Mouse (Mus musculus): ENCODE data around the gene Krtap28-10. TPM values are rescaled to one million over a fixed set of nuclear protein-coding genes. Genes with fewer than 3 reads are reported as not detected.
"Not testable (repeated sequence)": the region's sequence is repeated elsewhere in the genome, so short reads cannot be mapped to it uniquely, and the experiment has no call there.

The Krtap28-10 gene
- polyA plus RNA-seq, 1 experiment: not detected

DNA sequence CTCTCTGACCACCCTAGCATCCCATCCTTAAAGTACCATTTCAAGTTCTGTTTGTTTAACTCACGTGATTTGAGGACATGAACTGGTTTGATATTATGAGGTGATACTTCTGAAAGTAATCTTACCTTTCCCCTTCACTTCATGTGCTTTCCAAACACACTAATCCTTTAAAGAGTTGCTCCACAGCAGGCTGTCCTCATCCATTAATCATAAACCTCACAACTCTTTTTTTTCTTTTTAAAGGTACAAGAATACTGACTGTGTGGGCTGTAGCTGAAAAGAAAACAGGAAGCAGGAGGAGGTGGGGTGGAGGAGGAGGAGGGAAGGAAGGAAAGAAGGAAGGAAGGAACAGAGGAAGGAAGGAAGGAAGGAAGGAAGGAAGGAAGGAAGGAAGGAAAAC lies 10.3 kb downstream of the Krtap28-10 start:
- H3K36me3 ChIP-seq (ENCODE audit: control insufficient read depth): no peaks in the 10 kb centered on the region
- no peak overlapping the region for H3K4me3 ChIP-seq (replicated peaks)
- no peaks in the 10 kb centered on the region for H3K4me1 ChIP-seq (ENCODE audit: control insufficient read depth)
- no peaks in the 10 kb centered on the region for H3K27me3 ChIP-seq (ENCODE audit: control insufficient read depth)
- no peak for TF ChIP-seq GATA1 (IDR thresholded peaks at IDR 0.05; ENCODE audit: low read length)
- no peak for TF ChIP-seq TAL1 (IDR thresholded peaks at IDR 0.05; ENCODE audit: low read length)
- no peaks in the 10 kb centered on the region for H3K9me3 ChIP-seq (ENCODE audit: control insufficient read depth, low read length)

GRCm38 (mm10) chr1:83016556-83016955 lies 25.7 kb downstream of the Krtap28-10 start:
- TF ChIP-seq TAL1 (IDR thresholded peaks at IDR 0.05; ENCODE audit: low read length) (no peak), GATA1 (IDR thresholded peaks at IDR 0.05; ENCODE audit: low read length) (no peak)
- H3K4me1 ChIP-seq (ENCODE audit: control insufficient read depth): no peaks in the 10 kb centered on the region
- H3K9me3 ChIP-seq (ENCODE audit: control insufficient read depth, low read length): no peaks in the 10 kb centered on the region
- H3K4me3 ChIP-seq (replicated peaks): no peak overlapping the region
- H3K27me3 ChIP-seq (ENCODE audit: control insufficient read depth): no peaks in the 10 kb centered on the region
- no peaks in the 10 kb centered on the region for H3K36me3 ChIP-seq (ENCODE audit: control insufficient read depth)

DNA sequence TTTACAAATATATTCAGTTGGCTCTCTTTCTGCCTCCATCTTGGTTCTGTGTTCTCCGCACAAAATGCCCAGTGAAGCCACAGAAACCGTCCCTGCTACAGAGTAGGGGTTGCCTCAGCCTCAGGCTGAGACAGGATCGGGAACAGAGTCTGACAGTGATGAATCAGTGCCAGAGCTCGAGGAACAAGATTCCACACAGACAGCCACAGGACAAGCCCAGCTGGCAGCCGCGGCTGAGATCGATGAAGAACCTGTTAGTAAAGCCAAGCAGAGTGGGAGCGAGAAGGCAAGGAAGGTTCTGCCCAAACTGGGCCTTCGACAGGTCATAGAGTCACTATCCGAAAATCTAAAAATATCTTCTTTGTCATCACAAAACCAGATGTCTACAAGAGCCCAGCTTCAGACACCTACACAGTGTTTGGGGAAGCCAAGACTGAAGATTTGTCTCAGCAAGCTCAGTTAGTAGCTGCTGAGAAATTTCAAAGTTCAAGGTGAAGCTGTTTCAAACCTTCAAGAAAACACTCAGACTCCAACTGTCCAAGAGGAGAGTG lies 26.9 kb downstream of the Krtap28-10 start:
- TF ChIP-seq TAL1 (IDR thresholded peaks at IDR 0.05; ENCODE audit: low read length) (no peak), GATA1 (IDR thresholded peaks at IDR 0.05; ENCODE audit: low read length) (no peak)
- Histone ChIP-seq H3K9me3 (ENCODE audit: control insufficient read depth, low read length) (no peaks in the 10 kb centered on the region), H3K36me3 (ENCODE audit: control insufficient read depth) (no peaks in the 10 kb centered on the region), H3K4me1 (ENCODE audit: control insufficient read depth) (no peaks in the 10 kb centered on the region), H3K4me3 (replicated peaks) (no peak overlapping the region), H3K27me3 (ENCODE audit: control insufficient read depth) (no peaks in the 10 kb centered on the region)

DNA sequence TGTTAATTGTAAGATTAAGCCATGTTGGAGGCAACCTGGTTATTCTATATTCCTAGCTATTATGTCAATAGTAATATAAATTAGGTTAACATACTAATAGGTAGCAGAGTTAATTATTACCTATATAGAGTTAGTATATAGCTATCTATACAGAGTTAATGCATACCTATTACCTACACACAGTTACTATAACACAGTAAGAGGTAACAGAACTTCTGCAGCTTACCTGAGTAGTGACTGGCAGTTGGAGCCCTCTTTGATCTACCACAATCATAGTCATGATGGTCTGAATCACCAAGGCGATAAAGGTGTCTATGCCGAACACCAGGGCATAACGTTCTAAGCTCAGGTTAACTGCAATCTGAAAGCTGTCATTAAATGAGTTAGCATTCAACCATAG lies 27.8 kb downstream of the Krtap28-10 start:
- Histone ChIP-seq H3K36me3 (ENCODE audit: control insufficient read depth) (no peaks in the 10 kb centered on the region), H3K9me3 (ENCODE audit: control insufficient read depth, low read length) (no peaks in the 10 kb centered on the region), H3K4me1 (ENCODE audit: control insufficient read depth) (no peaks in the 10 kb centered on the region), H3K4me3 (replicated peaks) (no peak overlapping the region), H3K27me3 (ENCODE audit: control insufficient read depth) (no peaks in the 10 kb centered on the region)
- no peak for TF ChIP-seq TAL1 (IDR thresholded peaks at IDR 0.05; ENCODE audit: low read length)
- no peak for TF ChIP-seq GATA1 (IDR thresholded peaks at IDR 0.05; ENCODE audit: low read length)

- no peaks in the 10 kb centered on the region for H3K36me3 ChIP-seq (ENCODE audit: control insufficient read depth)
These were observed 34.8 kb downstream of the Krtap28-10 start for GRCm38 (mm10) chr1:83007471-83007870.

DNA sequence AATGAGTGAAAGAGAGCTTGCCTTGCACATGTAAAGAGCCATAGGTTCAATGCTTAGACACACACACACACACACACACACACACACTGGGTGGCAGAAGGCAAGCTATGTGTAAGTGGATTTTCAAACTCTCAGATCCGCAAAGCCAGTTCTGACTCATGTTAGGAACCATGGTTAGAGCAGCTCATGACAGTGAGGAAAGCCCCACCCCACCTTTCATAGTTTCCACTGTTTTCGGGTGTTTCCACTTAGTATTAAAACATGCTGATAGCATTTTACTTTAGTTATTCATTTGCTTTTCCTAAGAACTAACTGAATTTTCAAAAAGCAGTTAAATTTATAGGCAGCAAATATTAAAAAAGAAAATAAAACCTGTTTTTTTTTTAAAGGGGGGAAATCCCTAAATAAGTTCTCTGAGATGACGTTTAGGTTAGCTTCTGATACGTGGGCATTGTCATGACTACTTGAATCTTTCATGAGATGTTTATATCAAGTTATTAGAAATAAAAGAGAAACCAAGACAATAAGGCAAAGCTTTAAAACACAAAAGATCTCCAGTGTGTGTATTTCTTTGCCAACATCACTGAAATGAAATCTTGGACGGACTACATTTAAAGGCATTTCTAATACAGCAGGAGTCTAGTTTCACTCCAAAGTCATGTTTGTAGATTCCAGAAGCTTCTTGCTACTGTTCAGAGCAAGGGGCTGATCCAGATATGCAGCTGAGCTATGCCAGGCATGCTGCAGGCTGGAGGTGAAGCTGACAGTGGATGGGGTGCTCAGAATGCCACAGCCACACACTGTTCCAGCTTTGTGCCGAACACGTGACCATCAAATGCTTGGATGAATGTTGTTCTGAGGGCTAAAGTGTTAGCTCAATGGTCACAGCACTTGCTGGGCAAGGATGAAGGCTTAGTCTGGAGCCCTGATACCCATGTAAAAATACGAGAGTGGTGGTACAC lies 35.8 kb downstream of the Krtap28-10 start:
- H3K9me3 ChIP-seq (ENCODE audit: control insufficient read depth, low read length): no peaks in the 10 kb centered on the region
- H3K4me1 ChIP-seq (ENCODE audit: control insufficient read depth): no peaks in the 10 kb centered on the region
- no peaks in the 10 kb centered on the region for H3K36me3 ChIP-seq (ENCODE audit: control insufficient read depth)
- no peaks in the 10 kb centered on the region for H3K27me3 ChIP-seq (ENCODE audit: control insufficient read depth)
- TF ChIP-seq TAL1 (IDR thresholded peaks at IDR 0.05; ENCODE audit: low read length) (no peak), GATA1 (IDR thresholded peaks at IDR 0.05; ENCODE audit: low read length) (no peak)
- H3K4me3 ChIP-seq (replicated peaks): no peak overlapping the region

More at GRCm38 (mm10) chr1:83007471-83007870, 34.8 kb downstream of the Krtap28-10 start:
- Histone ChIP-seq H3K4me1 (ENCODE audit: control insufficient read depth) (no peaks in the 10 kb centered on the region), H3K9me3 (ENCODE audit: control insufficient read depth, low read length) (no peaks in the 10 kb centered on the region), H3K4me3 (replicated peaks) (no peak overlapping the region), H3K27me3 (ENCODE audit: control insufficient read depth) (no peaks in the 10 kb centered on the region)
- no peak for TF ChIP-seq GATA1 (IDR thresholded peaks at IDR 0.05; ENCODE audit: low read length)
- TF ChIP-seq TAL1 (IDR thresholded peaks at IDR 0.05; ENCODE audit: low read length): no peak

DNA sequence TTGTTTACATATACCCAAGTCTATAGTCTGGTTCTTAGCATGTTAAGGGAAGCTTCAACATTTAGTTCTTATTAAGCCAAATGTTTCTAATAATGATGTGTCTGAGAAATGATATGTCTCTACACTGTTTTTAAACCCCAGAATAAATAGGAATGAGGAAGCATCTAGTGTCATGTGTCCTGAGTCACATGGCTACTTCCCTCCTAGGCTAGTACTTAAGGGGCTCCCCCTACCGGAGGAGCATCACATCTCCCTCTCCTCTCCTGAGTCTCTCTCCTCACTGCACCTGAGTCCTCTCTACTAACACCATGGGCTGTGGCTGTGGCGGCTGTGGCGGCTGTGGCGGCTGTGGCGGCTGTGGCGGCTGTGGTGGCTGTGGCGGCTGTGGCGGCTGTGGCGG lies 42.0 kb downstream of the Krtap28-10 start, which contains the start of gene Gm47959:
Gene Gm47959, plus strand, starts transcription at position 243 of the 400 bp plus-strand sequence.
- H3K36me3 ChIP-seq (ENCODE audit: control insufficient read depth); H3K4me1 ChIP-seq (ENCODE audit: control insufficient read depth); H3K4me3 ChIP-seq (replicated peaks); H3K27me3 ChIP-seq (ENCODE audit: control insufficient read depth); H3K9me3 ChIP-seq (ENCODE audit: control insufficient read depth, low read length): not testable (repeated sequence)

DNA sequence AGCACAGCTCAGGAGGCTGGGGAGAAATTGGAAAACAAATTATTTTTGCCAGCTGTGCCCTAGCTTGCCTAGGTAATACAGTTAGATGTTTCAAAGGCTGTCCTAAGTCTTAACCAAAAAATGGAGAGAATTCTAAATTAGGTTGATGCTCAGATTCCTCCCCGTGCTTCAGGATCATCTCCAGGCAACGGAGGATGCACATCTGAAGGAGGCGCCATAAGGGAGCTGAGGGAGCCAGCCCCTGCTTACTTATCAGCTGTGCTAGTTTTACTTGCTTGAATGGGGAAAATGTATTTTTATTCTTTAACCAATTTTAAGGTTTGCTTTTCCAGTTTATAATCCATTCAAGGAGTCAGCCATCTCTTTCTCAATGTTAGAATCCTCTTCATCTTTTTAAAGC lies 48.3 kb downstream of the Krtap28-10 start:
- Histone ChIP-seq H3K27me3 (ENCODE audit: control insufficient read depth) (no peaks in the 10 kb centered on the region), H3K9me3 (ENCODE audit: control insufficient read depth, low read length) (no peaks in the 10 kb centered on the region), H3K4me1 (ENCODE audit: control insufficient read depth) (no peaks in the 10 kb centered on the region), H3K4me3 (replicated peaks) (no peak overlapping the region), H3K36me3 (ENCODE audit: control insufficient read depth) (no peaks in the 10 kb centered on the region)
- TF ChIP-seq TAL1 (IDR thresholded peaks at IDR 0.05; ENCODE audit: low read length) (no peak), GATA1 (IDR thresholded peaks at IDR 0.05; ENCODE audit: low read length) (no peak)

GRCm38 (mm10) chr1:82992093-82992492 lies 50.2 kb downstream of the Krtap28-10 start:
- Histone ChIP-seq H3K27me3 (ENCODE audit: control insufficient read depth) (no peaks in the 10 kb centered on the region), H3K9me3 (ENCODE audit: control insufficient read depth, low read length) (no peaks in the 10 kb centered on the region), H3K4me1 (ENCODE audit: control insufficient read depth) (no peaks in the 10 kb centered on the region), H3K36me3 (ENCODE audit: control insufficient read depth) (no peaks in the 10 kb centered on the region), H3K4me3 (replicated peaks) (no peak overlapping the region)
- TF ChIP-seq GATA1 (IDR thresholded peaks at IDR 0.05; ENCODE audit: low read length) (no peak), TAL1 (IDR thresholded peaks at IDR 0.05; ENCODE audit: low read length) (no peak)

Measured in erythroblast, embryonic 14.5 days (primary cell).